Mouse (Mus musculus) cerebellum, postnatal 14 days (tissue): ENCODE data around the gene Sec24c.
A peak's percentile ranks its signal among the peaks of the same experiment; 100 is the strongest.

Experiments
- DNase-seq, 2 experiments: peaks; one replicate each; pipeline ENCODE4 v3.0.0; 2021; ENCODE audit warnings: mixed read lengths in 2 of 2

Sec24c gene

GRCm38 (mm10) chr14:20660827-20661660 lies 13.1 kb upstream of the Sec24c start:
- peak; percentile 97 for DNase-seq

- DNase-seq, result peak in 1 of 2 experiments; percentile 50
These were observed 12.3 kb upstream of the Sec24c start for GRCm38 (mm10) chr14:20661661-20662331.

- DNase-seq, result no peak
These were observed 11.4 kb upstream of the Sec24c start for GRCm38 (mm10) chr14:20662740-20663139.

GRCm38 (mm10) chr14:20663601-20664000 lies 10.5 kb upstream of the Sec24c start:
- no peak for DNase-seq

- DNase-seq, result no peak
These were observed 9.7 kb upstream of the Sec24c start for GRCm38 (mm10) chr14:20664436-20664835.

- DNase-seq, result no peak
These were observed 6.6 kb upstream of the Sec24c start for GRCm38 (mm10) chr14:20667469-20667868.

GRCm38 (mm10) chr14:20668154-20668810 lies 5.8 kb upstream of the Sec24c start, which contains the start of gene Synpo2l:
Synpo2l (minus strand) TSS chr14:20668354.
- DNase-seq, result no peak

GRCm38 (mm10) chr14:20672990-20673389 lies 1.1 kb upstream of the Sec24c start:
- DNase-seq, result peak; percentile 48 to 78

GRCm38 (mm10) chr14:20673735-20674063 lies 409 bp upstream of the Sec24c start:
- peak in 1 of 2 experiments; percentile 38 for DNase-seq

GRCm38 (mm10) chr14:20677906-20678305 lies 3.8 kb downstream of the Sec24c start:
- no peak for DNase-seq

- DNase-seq, result no peak
These were observed 7.6 kb downstream of the Sec24c start for GRCm38 (mm10) chr14:20681742-20682141.

GRCm38 (mm10) chr14:20682498-20682897 lies 8.4 kb downstream of the Sec24c start:
- peak in 1 of 2 experiments; percentile 9 for DNase-seq

GRCm38 (mm10) chr14:20686576-20686975 lies 12.5 kb downstream of the Sec24c start:
- DNase-seq, result no peak

- no peak for DNase-seq
These were observed 14.9 kb downstream of the Sec24c start for GRCm38 (mm10) chr14:20689009-20689408.

- DNase-seq, result no peak
These were observed 17.7 kb downstream of the Sec24c start for GRCm38 (mm10) chr14:20691772-20692171.

GRCm38 (mm10) chr14:20693589-20694101 lies 19.5 kb downstream of the Sec24c start:
- no peak for DNase-seq

- no peak for DNase-seq
These were observed 20.2 kb downstream of the Sec24c start for GRCm38 (mm10) chr14:20694185-20694883.

GRCm38 (mm10) chr14:20694884-20695760 lies 21.0 kb downstream of the Sec24c start, which contains the start of gene Fut11:
Fut11 (plus strand) TSS chr14:20694968.
- peak; percentile 93 to 94 for DNase-seq

- DNase-seq, result peak in 1 of 2 experiments; percentile 34
These were observed 21.8 kb downstream of the Sec24c start for GRCm38 (mm10) chr14:20695761-20696520.

GRCm38 (mm10) chr14:20696986-20697385 lies 22.9 kb downstream of the Sec24c start:
- peak; percentile 65 to 67 for DNase-seq

GRCm38 (mm10) chr14:20698515-20698914 lies 24.4 kb downstream of the Sec24c start:
- DNase-seq, result no peak
